Mouse (Mus musculus): ENCODE measurements around the gene Slc30a7. TPM values are rescaled to one million over a fixed set of nuclear protein-coding genes. Genes with fewer than 3 reads are reported as not detected.

Slc30a7 gene
- total RNA-seq (2021), result 1 to 10 TPM; 7.4 to 8.9 TPM
- long read RNA-seq, experiment 1, full-length matches to known transcripts, result 2 of 5 reads
- long read RNA-seq, experiment 1, partial matches to known transcripts, result 0 of 5 reads
- long read RNA-seq, experiment 1, other reads (novel, unspliced or antisense), result 3 of 5 reads
- long read RNA-seq, experiment 2, full-length matches to known transcripts, result 5 of 6 reads
- long read RNA-seq, experiment 2, partial matches to known transcripts, result 0 of 6 reads
- long read RNA-seq, experiment 2, other reads (novel, unspliced or antisense), result 1 of 6 reads

GRCm38 (mm10) chr3:116006978-116007940 is at the start of gene Slc30a7, which contains the start of gene Extl2:
TSS of gene Slc30a7 (minus strand) at chr3:116007406.
TSS of gene Extl2 (plus strand) at chr3:116007462.
- DNase-seq, result peak; percentile 83

GRCm38 (mm10) chr3:116047034-116047433 is 39.8 kb upstream of the Slc30a7 start:
- DNase-seq, result no peak

- no peak for DNase-seq
These were observed 38.8 kb upstream of the Slc30a7 start for GRCm38 (mm10) chr3:116046000-116046399.

- no peak for DNase-seq
These were observed 33.6 kb upstream of the Slc30a7 start for GRCm38 (mm10) chr3:116040776-116041175.

- DNase-seq, result no peak
These were observed 26.6 kb upstream of the Slc30a7 start for GRCm38 (mm10) chr3:116033871-116034222.

GRCm38 (mm10) chr3:116033218-116033870 is 26.1 kb upstream of the Slc30a7 start:
- DNase-seq, result no peak

- no peak for DNase-seq
These were observed 23.1 kb upstream of the Slc30a7 start for GRCm38 (mm10) chr3:116030152-116030788.

- DNase-seq, result no peak
These were observed 19.8 kb upstream of the Slc30a7 start for GRCm38 (mm10) chr3:116026996-116027395.

- DNase-seq, result no peak
These were observed 18.5 kb upstream of the Slc30a7 start for GRCm38 (mm10) chr3:116025701-116026100.

GRCm38 (mm10) chr3:116024669-116025068 is 17.5 kb upstream of the Slc30a7 start:
- DNase-seq, result no peak

GRCm38 (mm10) chr3:116024236-116024635 is 17.0 kb upstream of the Slc30a7 start:
- no peak for DNase-seq

- DNase-seq, result no peak
These were observed 11.9 kb upstream of the Slc30a7 start for GRCm38 (mm10) chr3:116019136-116019535.

- no peak for DNase-seq
These were observed 11.4 kb upstream of the Slc30a7 start for GRCm38 (mm10) chr3:116018606-116019005.

GRCm38 (mm10) chr3:116016116-116016515 is 8.9 kb upstream of the Slc30a7 start:
- no peak for DNase-seq

- no peak for DNase-seq
These were observed 7.7 kb upstream of the Slc30a7 start for GRCm38 (mm10) chr3:116014901-116015300.

GRCm38 (mm10) chr3:116009622-116010344 is 2.6 kb upstream of the Slc30a7 start:
- DNase-seq, result no peak

- DNase-seq, result peak; percentile 61
These were observed 785 bp upstream of the Slc30a7 start for GRCm38 (mm10) chr3:116007941-116008440.

- DNase-seq, result no peak
These were observed 775 bp downstream of the Slc30a7 start for GRCm38 (mm10) chr3:116006284-116006977.

GRCm38 (mm10) chr3:115996929-115997328 is 10.3 kb downstream of the Slc30a7 start:
- no peak for DNase-seq

- no peak for DNase-seq
These were observed 14.2 kb downstream of the Slc30a7 start for GRCm38 (mm10) chr3:115993025-115993424.

- no peak for DNase-seq
These were observed 14.6 kb downstream of the Slc30a7 start for GRCm38 (mm10) chr3:115992588-115992987.
